Mouse (Mus musculus) forelimb bud, embryonic 11.5 days (tissue): ENCODE data around the gene Hmg20a.

ENCODE experiments used
- DNase-seq: peaks from one replicate; pipeline ENCODE4 v3.0.0-alpha.2; 2012; ENCODE audit warnings: low read depth, low spot score

Hmg20a gene

DNA sequence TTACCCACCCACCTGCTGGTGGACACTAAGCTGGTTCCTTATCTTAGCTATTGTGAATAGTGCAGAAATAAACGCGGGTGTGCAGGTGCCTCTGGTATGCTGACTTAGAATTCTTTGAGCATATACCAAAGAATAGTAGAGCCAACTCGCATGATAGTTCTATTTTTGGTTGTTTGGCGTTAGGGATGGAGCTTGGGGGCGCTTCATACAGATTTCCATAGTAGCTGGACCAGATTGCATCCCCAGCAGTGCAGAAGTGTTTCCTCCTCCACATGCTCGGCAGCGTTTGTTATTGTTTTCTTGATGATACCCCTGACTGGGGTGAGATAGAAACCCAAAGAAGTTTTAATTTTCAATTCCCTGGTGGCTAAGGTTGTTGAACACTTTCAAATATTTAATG is 21.3 kb downstream of the Hmg20a start:
- DNase-seq, result no peak

DNA sequence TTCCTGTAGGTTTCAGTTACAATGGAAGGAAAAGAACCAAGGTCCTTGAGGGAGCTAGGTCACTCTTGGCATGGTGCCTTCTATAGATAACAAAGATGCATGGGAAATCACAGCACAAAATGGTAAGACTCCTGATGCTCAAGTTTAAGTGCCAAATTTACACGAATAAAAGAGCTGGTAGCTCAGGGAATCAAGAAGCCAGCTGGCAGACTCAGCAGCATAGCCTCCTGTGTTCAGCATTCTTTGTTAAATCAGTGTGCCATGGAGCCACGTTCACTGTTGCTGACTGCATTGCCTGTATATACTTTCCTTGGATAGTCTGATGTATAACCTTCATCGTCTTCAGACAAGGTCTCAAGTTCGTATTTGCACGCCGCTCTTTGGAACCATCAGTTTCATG is 33.2 kb downstream of the Hmg20a start:
- no peak for DNase-seq

DNA sequence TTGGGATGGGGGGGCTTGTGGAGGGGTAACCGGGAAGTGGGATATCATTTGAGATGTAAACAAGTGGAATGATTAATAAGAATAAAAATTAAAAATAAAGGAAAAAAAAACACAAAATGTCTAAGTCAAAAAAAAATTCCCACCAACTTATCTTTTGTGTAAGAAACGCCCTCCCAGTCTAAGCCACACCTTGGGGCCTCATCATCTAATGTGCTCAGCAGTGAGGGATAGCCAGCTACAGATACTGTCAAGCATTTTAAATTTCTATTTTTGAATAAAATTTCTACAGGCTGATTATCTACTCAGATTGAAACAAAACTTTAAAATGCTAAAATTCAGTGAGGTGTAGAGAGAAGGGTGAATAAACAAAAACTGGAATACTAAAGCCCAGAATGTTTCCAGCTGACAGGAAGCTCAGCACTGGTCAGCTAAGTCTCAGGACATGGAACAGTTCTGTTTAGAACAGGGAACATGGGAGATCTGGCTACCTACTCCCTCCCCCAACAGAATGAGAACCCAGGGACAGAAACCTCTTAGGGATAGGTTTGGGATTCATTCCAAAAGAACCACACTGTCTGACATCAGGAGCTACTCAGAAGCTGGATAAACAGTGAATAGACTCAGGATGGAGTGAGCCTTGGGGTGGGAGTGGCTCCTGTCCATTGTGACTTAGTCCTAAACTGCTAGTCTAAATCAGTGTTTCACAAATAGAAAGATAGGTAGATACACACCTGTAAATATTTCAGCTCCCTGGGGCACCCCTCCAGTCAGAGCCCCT is 34.8 kb downstream of the Hmg20a start:
- DNase-seq, result no peak

DNA sequence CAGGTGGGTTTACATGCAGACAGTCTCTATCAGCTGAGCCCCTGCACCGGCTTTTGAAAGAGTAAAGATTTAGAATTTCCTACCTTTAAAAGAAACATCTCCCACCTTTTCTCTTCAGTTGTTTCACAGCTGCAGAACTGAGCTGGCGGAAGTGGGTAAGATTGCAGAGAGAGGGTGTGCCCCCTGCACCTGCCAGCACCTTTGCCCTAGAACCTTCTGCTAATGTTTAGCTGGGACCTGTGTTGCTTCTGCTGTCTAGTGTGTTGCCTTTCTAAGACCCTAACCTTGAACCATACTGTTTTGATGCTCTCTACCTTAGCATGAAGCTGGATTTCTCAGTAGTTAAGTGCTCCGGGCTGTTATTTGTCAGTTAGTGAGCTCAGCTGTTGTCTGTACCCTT is 38.0 kb downstream of the Hmg20a start:
- DNase-seq, result no peak

DNA sequence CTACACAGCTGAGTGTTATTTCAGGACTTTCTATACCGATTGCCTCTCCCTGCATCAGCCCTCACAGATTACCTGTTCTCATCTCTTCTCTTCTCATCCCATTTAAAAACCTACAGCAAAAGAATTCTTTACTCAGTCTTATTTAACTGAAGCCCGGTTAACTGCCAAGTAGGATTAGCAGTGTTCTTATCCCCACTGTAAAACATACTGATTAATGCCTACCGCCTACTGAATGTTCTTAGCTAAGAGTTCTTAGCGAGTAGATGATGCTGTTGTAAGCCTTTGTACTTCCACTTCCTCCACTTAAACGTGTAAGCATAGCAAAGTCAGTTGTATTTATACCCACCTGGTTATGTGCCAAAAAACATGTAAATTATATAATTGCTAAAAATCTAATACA is 42.6 kb downstream of the Hmg20a start:
- no peak for DNase-seq

DNA sequence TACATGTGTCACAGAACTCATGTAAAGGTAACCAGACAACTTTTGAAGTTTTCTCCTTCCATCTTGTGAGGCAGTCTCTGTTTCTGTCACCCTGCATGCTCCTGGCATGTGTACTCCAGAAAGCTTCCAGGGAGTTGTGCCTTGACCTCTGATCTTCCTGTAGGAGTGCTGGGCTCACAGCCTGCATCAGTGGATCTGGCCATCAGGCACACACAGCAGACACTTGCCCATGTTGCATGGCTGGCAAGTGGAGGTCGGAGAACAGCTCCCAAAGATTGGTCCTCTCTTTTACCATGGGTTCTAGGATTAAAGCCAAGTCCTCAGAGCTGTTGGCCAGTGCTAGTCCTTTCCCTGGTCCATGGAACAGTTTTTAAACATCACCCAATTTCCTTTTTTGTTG is 44.2 kb downstream of the Hmg20a start:
- DNase-seq, result no peak

DNA sequence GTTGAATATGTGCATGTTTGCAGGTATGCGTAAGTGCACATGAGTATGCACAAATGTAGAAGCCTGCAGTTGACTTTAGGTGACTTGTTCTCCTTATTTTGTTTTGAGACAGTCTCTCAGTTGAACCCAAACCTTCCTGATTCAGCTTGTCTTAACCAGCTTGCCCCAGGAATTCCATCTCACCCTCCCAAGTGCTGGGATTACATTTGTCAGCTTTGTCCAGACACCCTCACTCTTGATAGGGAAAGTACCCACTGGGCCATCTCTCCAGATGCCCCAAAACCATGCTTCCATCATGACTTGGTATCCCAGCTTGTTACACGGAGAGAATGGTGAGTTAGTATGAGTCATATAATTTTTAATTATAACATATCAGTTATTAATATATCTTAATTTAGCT is 44.6 kb downstream of the Hmg20a start:
- no peak for DNase-seq

DNA sequence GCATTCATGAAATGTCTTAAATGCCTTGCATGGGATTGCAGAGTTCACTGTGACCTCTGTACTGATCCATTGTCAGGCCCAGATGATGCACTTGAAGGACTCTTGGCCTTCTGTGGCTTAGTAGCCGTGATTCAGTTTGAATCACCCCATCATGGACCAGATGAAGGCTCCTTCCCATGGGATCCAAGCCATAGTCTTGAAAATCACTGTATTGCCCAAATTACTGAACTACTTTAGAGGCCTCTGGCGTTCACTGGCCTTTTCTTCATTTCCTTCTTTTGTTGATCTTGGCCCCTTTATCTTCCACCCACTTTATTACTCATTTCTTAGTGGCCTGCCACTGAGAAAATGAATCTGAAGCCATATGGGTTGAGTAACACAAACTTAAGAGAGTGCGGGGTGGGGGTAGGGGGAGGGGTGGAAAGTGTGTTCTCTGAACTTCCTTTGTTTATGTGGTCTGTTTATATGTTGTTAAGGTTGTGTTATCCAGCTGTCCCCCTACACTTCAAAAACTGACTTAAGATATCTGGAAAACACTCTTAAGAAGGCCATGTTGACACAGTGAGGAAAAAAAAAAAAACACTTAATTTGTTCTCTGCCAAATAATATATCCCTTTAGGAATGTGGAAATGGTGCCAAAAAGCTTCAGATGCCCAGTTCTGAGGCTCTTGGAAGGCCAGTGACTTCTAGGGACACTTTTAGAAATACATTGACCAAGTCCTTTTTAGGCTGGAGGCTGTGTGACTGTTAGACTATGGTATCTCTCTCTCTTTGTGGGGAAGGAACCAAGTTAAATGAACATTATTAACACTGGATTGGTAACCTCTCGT is 45.5 kb downstream of the Hmg20a start:
- no peak for DNase-seq

DNA sequence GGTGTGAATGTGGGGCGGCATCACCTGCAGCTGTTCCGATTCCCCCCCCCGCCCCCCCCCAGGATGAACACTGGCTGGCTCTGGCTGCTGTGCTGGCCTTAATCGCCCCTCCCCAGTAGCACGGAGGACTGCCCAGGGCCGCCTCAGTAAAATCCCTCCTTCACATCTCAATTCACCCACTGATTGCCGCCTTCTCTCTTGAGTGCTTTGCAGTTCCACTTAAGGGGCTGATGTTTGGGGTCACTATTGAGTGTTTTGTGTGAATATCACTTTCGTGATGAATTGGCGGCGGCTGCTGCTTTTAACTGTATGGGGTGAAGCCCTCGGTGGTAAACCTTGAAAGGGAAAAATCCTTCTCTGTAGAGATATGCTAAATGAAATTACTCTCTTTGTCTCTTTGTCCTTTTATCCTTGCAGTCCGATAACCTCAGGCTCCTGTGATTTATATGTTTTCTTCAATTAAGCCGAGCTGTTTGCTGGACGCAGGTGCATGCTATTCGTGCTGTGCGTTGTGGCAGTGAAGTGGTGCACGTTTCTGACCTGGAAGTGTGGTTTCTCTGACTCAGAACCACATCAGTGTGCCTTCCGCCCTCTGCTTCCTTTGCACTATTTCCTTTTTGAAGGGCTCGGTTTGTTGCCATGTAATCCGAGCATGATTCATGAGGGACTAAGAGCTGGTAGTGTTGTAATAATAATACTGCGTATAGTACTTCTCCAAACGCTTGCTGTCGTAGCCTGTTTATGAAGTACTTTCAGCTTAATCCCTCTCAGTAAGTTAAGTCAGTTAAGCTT is 46.6 kb downstream of the Hmg20a start:
- peak; percentile 32 for DNase-seq

DNA sequence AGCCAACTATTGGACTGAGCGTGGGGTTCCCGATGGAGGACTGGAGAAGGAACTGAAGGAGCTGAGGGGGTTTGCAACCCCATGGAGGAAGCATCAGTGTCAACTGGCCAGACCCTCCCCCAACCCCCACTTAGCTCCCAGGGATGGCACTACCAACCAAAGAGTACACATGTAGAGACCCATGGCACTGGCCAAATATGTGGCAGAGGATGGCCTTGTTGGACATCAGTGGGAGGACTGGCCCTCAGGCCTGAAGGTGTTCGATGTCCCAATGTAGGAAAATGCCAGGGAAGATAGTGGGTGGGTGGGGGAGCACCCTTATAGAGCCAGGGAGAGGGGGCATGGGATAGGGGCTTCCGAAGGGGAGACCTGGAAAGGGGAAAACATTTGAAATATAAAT is 47.8 kb downstream of the Hmg20a start:
- no peak for DNase-seq

DNA sequence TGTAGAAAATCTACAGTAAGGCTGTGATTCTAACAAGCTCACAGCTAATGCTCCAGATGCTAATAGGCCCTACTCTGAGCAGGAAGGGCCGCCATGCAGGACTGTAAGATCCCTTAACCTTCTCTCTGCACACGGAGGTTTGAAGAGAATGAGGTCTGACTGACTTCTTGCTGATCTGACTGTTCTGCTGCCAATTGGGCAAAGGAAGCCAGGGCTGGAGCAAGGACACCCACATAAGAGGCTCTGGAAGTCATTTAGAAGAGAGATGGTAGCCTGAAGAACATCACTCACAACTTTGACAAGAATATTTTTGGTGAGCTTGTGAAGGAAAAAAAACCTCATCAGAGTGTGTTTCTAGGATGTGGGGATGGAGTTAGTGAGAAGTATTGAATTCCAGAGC is 51.2 kb downstream of the Hmg20a start:
- no peak for DNase-seq

DNA sequence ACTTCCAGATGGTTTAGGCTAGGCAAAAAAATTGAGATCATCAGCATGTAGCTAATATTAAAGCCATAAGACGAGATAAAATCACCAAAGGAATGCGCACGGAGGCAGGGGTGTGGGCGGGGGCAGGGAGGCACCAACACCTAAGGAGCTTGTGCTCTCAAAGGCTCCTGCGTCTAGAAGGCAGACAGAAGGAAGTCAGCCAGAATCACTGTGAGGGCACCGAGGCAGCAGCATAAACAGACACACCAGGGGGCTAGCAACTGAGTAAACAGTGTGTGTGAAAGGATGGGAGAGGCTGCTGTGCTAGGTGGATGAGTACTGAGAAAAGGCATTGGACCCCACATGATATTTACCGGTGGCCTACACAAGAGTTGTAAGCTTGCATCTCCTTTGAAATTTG is 51.9 kb downstream of the Hmg20a start:
- DNase-seq, result no peak

DNA sequence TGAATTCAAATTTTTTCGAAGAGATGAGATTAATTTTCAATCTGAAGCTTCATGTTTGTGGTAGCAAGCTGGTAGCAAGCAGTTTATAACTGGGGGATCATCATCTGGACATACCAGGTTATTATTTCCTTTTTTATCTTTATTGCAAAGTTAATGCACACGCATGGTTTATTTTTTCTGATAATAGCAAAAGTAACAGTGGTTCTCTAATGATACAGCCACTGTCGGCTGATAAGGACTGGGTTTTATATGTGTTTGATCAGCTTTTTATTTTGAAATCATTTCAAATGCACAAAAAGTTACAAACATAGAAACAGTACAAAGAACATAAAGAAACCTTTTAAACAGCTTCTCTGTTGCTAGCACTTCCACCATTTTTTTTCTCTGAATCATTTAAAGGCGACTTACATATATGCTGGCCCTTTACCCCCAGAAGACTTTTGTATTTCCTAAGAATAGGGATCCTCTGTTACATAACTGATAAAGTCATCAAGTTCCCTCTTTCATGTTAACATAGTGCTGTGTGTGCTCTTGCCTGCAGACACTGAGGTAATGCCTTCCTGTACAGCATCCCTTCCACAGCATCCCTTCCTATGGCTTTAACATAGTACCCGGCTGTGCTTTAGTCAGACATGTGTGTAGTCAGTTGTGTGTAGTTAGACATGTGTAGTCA is 60.7 kb downstream of the Hmg20a start:
- DNase-seq, result no peak

DNA sequence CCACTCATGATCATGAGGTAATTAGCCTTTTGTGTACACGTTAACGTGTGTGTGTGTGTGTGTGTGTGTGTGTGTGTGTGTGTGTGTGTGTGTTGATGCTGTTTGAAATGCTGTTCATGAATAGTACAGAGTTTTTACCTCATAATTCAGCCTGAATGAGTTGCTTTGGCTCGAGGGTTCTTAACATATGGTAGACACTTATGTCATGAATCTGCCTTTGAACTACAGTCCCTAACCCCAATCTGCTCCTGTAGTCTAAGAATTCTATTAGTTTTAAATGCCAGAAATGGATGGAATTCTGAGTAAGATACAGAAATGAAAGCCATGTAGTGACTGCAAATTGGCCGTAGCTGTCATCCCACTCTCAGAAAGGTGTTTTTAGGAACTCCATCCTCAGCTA is 64.2 kb downstream of the Hmg20a start:
- DNase-seq, result no peak

DNA sequence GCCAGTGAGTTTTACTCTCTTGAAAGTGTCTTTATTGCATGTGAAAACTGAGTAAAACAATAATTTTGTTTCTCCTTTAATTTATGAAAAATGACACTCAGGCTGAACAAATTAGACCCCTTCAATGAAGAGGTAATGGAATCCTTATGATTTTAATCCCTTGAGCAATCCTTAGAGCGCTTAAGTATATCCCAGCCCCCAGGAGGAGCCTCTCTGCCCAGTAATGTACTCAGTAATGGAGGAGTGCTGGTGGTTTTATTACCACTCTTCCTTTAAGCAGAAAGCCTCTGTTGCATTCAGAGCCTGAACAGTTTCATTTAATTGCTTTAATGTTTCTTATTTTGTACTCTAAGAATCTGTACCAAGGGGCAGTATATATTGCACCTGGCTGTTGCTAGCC is 67.0 kb downstream of the Hmg20a start:
- DNase-seq, result no peak

DNA sequence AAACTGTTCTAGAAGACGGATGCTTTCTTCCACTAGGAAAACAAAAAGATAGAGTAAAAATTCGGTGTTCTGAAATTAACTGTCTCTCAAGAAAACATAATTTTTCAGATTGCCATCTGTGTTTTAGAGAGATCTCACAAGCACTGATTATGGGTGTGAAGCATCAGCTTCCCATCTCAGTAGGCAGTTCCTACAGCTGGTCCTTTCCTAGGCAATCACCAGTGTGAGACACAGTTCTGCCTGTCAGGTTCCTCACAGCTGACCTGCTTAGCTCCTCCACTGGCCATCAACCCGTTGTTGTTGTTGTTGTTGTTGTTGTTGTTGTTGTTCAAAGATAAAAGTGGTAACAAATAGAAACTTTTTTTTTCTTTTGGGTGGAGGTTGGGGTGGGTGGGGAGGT is 67.7 kb downstream of the Hmg20a start:
- no peak for DNase-seq

DNA sequence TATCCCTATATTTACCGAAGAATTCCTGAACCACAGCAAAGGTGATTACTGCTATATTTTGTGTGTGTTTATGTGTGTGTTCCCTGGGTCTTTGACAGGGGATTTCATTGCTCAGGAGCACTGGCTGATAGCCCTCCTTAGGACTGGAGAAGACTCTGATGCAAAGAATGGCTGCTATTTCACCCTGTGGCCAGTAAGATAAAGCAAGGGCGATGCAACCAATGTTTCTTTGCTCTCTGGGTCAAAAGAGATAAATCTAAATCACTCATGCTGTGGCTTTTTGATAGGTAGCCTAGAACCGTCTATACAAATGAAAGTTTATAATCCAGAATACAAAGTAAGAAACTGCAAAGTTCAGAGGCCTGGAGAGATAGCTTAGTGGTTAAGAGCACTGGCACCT is 69.2 kb downstream of the Hmg20a start:
- DNase-seq, result no peak

DNA sequence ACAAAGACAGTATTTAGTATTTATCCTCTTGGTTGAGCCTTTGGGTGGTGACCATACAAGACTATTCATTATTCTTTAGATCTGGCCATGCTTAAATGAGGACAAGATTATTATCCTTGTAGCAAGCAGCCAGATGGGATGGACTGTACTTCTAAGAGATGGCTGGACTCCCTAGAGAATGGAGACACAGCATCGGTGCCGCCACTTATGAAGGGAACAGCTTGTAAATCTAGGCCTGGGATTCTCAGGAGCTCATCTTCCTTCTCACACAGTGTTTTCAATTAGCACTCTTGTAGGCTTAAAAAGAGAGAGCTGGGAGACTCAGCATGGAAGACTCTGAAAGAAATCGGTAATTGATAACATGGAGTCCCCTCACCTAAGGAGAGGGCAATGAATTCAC is 74.0 kb downstream of the Hmg20a start:
- DNase-seq, result no peak

DNA sequence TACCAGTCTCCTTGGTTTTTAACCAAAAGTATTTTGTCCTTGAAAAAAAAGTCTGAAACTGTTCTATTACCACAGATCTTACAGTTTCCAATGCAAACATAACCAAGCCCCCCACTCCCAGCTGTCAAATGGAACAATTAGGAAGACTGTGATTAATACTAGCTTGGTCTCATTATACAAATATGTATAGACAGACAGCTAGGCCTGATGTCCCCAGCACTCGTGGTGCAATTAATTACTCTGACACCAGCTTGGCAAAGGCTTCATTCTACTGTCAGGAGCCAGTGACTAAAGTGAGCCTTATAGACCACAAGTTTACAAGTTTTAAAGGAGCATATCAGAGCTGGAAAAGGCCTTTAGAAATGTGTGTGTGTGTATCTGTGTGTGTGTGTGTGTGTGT is 74.5 kb downstream of the Hmg20a start:
- no peak for DNase-seq

DNA sequence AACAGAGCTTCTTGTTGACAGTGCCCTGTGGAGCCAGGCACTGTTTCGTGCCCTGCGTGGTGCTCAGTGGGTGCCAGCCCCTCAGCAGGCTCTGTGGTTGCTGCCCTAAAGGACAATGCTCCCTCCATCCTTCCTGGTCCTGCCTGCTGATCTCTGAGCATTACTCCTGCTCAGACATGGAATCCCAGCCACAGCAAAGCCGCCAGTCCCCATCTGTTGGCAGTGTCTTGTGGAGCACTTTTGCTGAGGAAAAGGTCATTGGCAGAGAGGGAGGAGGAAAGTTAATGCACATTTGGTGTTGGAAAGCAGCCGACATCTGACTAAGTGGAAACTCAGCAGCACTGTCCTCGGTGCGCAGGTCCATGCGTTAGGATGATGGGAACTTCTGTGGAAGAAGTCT is 76.7 kb downstream of the Hmg20a start:
- no peak for DNase-seq

DNA sequence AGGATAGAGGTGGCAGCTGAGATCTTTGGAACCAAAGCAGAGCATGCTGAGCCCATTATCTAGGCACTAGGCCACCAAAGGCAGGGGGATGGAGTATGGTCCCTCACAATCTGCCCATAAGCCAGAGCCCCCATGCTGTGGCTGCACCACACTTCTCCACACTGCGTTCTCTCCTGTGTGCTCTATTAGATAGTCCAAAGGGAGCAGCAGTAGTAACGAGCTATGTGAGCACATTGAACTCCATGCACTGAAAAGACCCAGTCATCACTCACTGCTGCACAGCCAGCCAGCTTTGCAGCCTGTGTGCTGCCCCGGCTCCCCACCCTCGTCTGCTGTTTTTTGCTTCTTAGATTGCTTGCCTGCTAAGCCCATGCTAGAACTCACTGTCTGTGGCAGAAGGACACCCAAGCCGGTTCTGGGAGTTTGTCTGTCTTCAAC is 77.4 kb downstream of the Hmg20a start:
- no peak for DNase-seq

DNA sequence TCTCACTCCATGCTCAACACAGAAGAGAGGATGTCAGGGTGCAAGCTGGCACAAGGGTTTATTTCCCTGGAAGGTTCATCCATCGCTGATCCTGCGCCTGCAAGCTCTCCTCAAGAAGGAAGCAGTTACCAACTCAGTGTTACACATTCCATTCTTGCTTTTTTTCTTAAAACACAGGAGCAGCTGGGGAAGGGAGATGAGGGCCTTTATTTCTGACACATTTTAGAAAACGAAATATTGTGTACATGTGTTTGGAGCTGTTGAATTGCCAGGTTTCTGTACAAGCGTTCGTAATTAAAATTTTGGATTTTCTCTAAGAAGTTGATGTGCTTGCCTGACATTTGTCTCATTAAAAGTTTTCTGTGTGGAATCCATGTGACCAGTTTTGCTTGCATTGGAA is 78.2 kb downstream of the Hmg20a start:
- DNase-seq, result no peak
